Mouse (Mus musculus): ENCODE results near the gene Gm10639.
"Not testable (repeated sequence)": the region's sequence is repeated elsewhere in the genome, so short reads cannot be mapped to it uniquely, and the experiment has no call there.

Gm10639 gene

GRCm38 (mm10) chr9:78348206-78349004 lies 58.7 kb downstream of the Gm10639 start:
- DNase-seq = not testable (repeated sequence)

- not testable (repeated sequence) for DNase-seq
Measured at GRCm38 (mm10) chr9:78349141-78349540, 59.4 kb downstream of the Gm10639 start.

- DNase-seq = not testable (repeated sequence)
Measured at GRCm38 (mm10) chr9:78350007-78350406, 60.3 kb downstream of the Gm10639 start.

- no peak for DNase-seq
Measured at GRCm38 (mm10) chr9:78351504-78352220, 61.9 kb downstream of the Gm10639 start.

Measured in thymus, postnatal 25 days (tissue).